Mouse (Mus musculus) erythroblast, embryonic 14.5 days (primary cell): ENCODE data around the gene Gnb3.

ENCODE experiments used
- GATA1 ChIP-seq: IDR thresholded peaks from 2 replicates; pipeline ENCODE4 v1.6.1; 2012; ENCODE audit warnings: low read length, inconsistent platforms, mixed read lengths
- TAL1 ChIP-seq: IDR thresholded peaks from 3 replicates; pipeline ENCODE4 v1.6.1; 2012; ENCODE audit warnings: low read length, inconsistent platforms, mixed read lengths

DNA sequence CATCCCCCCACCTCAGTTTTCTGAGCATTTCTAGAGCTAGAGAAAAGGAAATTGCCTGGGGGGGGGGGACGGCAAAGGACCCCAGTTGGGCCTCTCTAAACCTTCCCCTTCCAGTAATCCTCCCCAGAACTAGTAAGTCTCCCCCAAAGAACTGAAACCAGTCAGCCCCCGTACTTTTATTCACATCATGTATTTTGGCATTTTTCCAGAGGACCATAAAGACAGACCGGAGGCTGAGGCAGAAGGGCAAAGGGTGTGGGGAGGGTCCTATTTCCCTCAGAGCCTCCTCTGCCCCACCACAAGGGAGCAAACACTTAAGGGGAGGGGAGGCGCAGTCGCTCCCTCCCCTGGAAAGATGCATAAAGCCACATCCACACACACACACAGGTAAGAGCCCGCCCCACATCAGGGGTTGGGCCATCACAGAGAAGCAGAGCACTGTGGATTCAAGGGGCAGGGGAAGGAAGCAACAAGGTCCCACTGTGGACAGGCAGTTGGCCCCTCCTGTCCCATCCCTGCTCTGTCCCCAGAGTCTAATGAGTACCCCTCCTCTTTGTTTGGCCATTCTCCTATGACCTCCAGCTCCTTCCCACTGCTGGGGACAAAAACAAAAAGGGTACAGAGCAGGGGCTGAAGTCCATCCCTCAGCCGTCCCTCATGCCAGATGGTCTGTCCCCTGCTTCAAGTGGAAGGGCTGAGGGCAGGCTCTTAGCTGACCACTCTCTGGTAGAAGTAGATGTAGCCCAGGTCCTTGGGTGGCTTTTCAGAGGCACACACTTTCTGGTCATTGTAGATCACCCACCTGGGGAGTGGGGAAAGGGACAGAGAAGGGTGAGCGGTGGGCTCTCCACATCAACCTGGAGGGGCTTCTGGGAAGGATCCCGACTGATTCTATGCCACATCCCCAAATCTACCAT, 25.0 kb downstream of the Gnb3 start:
- TF ChIP-seq TAL1 (no peak), GATA1 (no peak)
